Mouse (Mus musculus): ENCODE results near the gene En2. TPM values are rescaled to one million over a fixed set of nuclear protein-coding genes. Genes with fewer than 3 reads are reported as not detected.

En2 gene
- polyA plus RNA-seq, 1 experiment from 2014 or later = 2.9 TPM

DNA sequence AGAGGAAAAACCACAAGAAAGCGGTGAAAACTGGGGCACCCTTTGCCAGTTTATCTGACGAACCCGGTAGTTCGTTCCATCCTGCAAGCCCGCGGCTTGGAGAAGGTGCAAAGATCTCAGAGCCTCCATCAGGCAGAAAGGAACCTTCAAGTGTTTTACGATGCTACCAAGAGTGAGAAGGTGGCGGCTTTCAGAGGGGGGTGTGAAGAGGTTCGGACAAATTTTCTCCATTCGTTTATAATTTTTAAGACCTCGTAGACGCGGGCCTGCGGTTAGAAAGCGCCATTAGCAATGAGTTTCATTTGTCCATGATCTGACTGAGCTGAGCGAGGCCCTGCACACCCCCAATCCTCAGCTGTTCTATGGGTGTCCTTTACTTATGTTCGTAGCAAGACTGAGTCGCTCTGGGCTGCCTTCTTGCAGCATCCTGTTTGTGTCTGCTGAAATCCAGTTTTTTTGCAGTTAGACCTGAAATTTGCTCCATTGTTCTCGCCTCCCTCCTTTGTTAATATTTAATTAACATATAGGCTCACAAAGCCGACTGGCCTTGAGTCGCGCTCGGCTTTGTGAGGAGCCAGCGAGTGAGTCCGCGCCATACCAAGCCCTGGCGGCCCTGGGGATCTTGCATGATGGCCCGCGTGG lies 2.2 kb downstream of the En2 start:
- H3K4me2 ChIP-seq = peak overlapping the region; percentile 85
- peak overlapping the region; percentile 93 for H3K27ac ChIP-seq (ENCODE audit: low read depth, low read length)
- no peak for ATAC-seq (ENCODE audit: low FRiP score)
- WGBS = under 1% methylated on average over 29 of the region's 29 CpGs
- peaks cover 16% of the 10 kb centered on the region for H3K4me1 ChIP-seq (ENCODE audit: control insufficient read depth, insufficient read depth, low read length)
- H3K4me3 ChIP-seq (ENCODE audit: low read depth, low read length) = peak overlapping the region; percentile 82
- H3K9me3 ChIP-seq (ENCODE audit: control insufficient read depth, low read length) = no peaks in the 10 kb centered on the region
- peak overlapping the region; percentile 85 for H3K9ac ChIP-seq (ENCODE audit: low read length)
- peaks cover 68% of the 10 kb centered on the region for H3K27me3 ChIP-seq (ENCODE audit: control insufficient read depth, insufficient read depth, low read length)
- peak; percentile 96 for DNase-seq (ENCODE audit: low spot score, missing footprints)
- no peaks in the 10 kb centered on the region for H3K36me3 ChIP-seq (ENCODE audit: control insufficient read depth, insufficient read depth, low read length)

GRCm38 (mm10) chr5:28168253-28169165 lies 3.0 kb downstream of the En2 start:
- H3K4me1 ChIP-seq (ENCODE audit: control insufficient read depth, insufficient read depth, low read length) = peaks cover 19% of the 10 kb centered on the region
- WGBS = under 1% methylated on average over 35 of the region's 36 CpGs
- no peaks in the 10 kb centered on the region for H3K36me3 ChIP-seq (ENCODE audit: control insufficient read depth, insufficient read depth, low read length)
- ATAC-seq (ENCODE audit: low FRiP score) (no peak), DNase-seq (ENCODE audit: low spot score, missing footprints) (peak; percentile 97)
- H3K4me3 ChIP-seq (ENCODE audit: low read depth, low read length) = peak overlapping the region; percentile 82
- H3K27ac ChIP-seq (ENCODE audit: low read depth, low read length) = peak overlapping the region; percentile 93
- H3K9ac ChIP-seq (ENCODE audit: low read length) = peak overlapping the region; percentile 85
- no peaks in the 10 kb centered on the region for H3K9me3 ChIP-seq (ENCODE audit: control insufficient read depth, low read length)
- peak overlapping the region; percentile 85 for H3K4me2 ChIP-seq
- peaks cover 70% of the 10 kb centered on the region for H3K27me3 ChIP-seq (ENCODE audit: control insufficient read depth, insufficient read depth, low read length)

DNA sequence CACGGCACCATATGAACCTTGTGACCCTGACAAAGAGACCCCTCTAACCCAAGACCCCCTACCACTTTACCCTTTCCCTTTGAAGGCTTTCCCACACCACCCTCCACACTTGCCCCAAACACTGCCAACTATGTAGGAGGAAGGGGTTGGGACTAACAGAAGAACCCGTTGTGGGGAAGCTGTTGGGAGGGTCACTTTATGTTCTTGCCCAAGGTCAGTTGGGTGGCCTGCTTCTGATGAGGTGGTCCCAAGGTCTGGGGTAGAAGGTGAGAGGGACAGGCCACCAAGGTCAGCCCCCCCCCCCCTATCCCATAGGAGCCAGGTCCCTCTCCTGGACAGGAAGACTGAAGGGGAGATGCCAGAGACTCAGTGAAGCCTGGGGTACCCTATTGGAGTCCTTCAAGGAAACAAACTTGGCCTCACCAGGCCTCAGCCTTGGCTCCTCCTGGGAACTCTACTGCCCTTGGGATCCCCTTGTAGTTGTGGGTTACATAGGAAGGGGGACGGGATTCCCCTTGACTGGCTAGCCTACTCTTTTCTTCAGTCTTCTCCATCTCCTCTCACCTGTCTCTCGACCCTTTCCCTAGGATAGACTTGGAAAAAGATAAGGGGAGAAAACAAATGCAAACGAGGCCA lies 3.8 kb downstream of the En2 start:
- peaks cover 19% of the 10 kb centered on the region for H3K4me1 ChIP-seq (ENCODE audit: control insufficient read depth, insufficient read depth, low read length)
- H3K9me3 ChIP-seq (ENCODE audit: control insufficient read depth, low read length) = no peaks in the 10 kb centered on the region
- H3K9ac ChIP-seq (ENCODE audit: low read length) = peak overlapping the region; percentile 85
- peak overlapping the region; percentile 82 for H3K4me3 ChIP-seq (ENCODE audit: low read depth, low read length)
- WGBS = 2% methylated on average over 5 of the region's 5 CpGs
- peaks cover 70% of the 10 kb centered on the region for H3K27me3 ChIP-seq (ENCODE audit: control insufficient read depth, insufficient read depth, low read length)
- peak; percentile 95 for DNase-seq (ENCODE audit: low spot score, missing footprints)
- ATAC-seq (ENCODE audit: low FRiP score) = no peak
- H3K27ac ChIP-seq (ENCODE audit: low read depth, low read length) = peak overlapping the region; percentile 32; the same call in 1 of the 2 replicates
- H3K36me3 ChIP-seq (ENCODE audit: control insufficient read depth, insufficient read depth, low read length) = no peaks in the 10 kb centered on the region
- peak overlapping the region; percentile 85 for H3K4me2 ChIP-seq

DNA sequence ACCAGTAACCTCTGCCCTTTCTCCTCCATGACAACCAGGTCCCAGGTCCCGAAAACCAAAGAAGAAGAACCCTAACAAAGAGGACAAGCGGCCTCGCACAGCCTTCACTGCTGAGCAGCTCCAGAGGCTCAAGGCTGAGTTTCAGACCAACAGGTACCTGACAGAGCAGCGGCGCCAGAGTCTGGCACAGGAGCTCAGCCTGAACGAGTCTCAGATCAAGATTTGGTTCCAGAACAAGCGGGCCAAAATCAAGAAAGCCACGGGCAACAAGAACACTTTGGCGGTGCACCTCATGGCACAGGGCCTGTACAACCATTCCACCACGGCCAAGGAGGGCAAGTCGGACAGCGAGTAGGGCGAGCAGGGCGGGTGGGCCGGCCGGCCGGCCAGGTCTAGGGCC lies 4.6 kb downstream of the En2 start:
- Histone ChIP-seq H3K36me3 (ENCODE audit: control insufficient read depth, insufficient read depth, low read length) (no peaks in the 10 kb centered on the region), H3K27ac (ENCODE audit: low read depth, low read length) (peak overlapping the region; percentile 32; the same call in 1 of the 2 replicates), H3K27me3 (ENCODE audit: control insufficient read depth, insufficient read depth, low read length) (peaks cover 70% of the 10 kb centered on the region), H3K9me3 (ENCODE audit: control insufficient read depth, low read length) (no peaks in the 10 kb centered on the region), H3K4me3 (ENCODE audit: low read depth, low read length) (peak overlapping the region; percentile 82), H3K9ac (ENCODE audit: low read length) (peak overlapping the region; percentile 85), H3K4me1 (ENCODE audit: control insufficient read depth, insufficient read depth, low read length) (peaks cover 25% of the 10 kb centered on the region), H3K4me2 (peak overlapping the region; percentile 85)
- DNase-seq (ENCODE audit: low spot score, missing footprints) (peak; percentile 97), ATAC-seq (ENCODE audit: low FRiP score) (no peak)
- 2% methylated on average over 17 of the region's 17 CpGs for WGBS

- DNase-seq (ENCODE audit: low spot score, missing footprints) (peak; percentile 97), ATAC-seq (ENCODE audit: low FRiP score) (no peak)
- Histone ChIP-seq H3K4me2 (peak overlapping the region; percentile 57), H3K9me3 (ENCODE audit: control insufficient read depth, low read length) (no peaks in the 10 kb centered on the region), H3K27ac (ENCODE audit: low read depth, low read length) (no peak overlapping the region; the same call in 1 of the 2 replicates), H3K4me3 (ENCODE audit: low read depth, low read length) (peak overlapping the region; percentile 43), H3K4me1 (ENCODE audit: control insufficient read depth, insufficient read depth, low read length) (peaks cover 25% of the 10 kb centered on the region), H3K9ac (ENCODE audit: low read length) (peak overlapping the region; percentile 81), H3K27me3 (ENCODE audit: control insufficient read depth, insufficient read depth, low read length) (peaks cover 72% of the 10 kb centered on the region), H3K36me3 (ENCODE audit: control insufficient read depth, insufficient read depth, low read length) (no peaks in the 10 kb centered on the region)
- under 1% methylated on average over 19 of the region's 19 CpGs for WGBS
Measured at GRCm38 (mm10) chr5:28170892-28171291, 5.4 kb downstream of the En2 start.

GRCm38 (mm10) chr5:28171667-28172066 lies 6.2 kb downstream of the En2 start:
- Histone ChIP-seq H3K9me3 (ENCODE audit: control insufficient read depth, low read length) (no peaks in the 10 kb centered on the region), H3K36me3 (ENCODE audit: control insufficient read depth, insufficient read depth, low read length) (no peaks in the 10 kb centered on the region), H3K9ac (ENCODE audit: low read length) (peak overlapping the region; percentile 46; the same call in 1 of the 2 replicates), H3K4me2 (peak overlapping the region; percentile 49), H3K4me1 (ENCODE audit: control insufficient read depth, insufficient read depth, low read length) (peaks cover 23% of the 10 kb centered on the region), H3K4me3 (ENCODE audit: low read depth, low read length) (peak overlapping the region; percentile 17), H3K27ac (ENCODE audit: low read depth, low read length) (no peak overlapping the region), H3K27me3 (ENCODE audit: control insufficient read depth, insufficient read depth, low read length) (peaks cover 72% of the 10 kb centered on the region)
- ATAC-seq (ENCODE audit: low FRiP score) (no peak), DNase-seq (ENCODE audit: low spot score, missing footprints) (peak; percentile 93)
- WGBS = 19% methylated on average over 5 of the region's 5 CpGs

DNA sequence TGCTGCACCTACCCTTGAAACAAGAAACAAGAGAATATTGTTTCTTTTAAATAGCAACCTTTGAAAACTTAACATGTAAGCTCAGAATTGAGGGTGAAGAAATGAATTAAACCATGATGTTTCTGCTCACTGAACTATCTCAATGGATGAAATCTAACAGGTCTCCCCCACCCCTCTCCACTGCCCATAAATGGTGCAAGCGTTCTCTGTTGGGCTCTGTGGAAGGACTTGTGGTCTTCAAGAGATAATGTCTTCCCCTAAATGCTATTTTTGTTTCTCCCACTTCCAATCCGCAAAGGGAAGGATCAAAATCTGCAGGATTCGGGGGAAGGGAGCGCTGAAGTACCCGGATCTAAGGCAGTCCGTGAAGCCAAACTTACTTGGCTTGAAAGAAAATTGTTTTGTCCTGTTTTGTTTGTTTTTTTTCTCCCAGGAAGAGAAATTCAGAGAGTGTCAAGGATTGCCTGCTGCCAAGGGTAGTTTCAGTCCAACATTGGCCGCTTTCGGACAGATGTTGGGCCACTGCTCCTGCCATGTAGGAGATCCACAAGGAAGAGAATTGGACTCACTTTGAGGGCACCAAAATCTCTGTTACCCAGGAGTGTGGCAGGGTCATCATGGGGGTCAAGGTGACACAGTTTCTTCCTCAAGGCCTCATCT lies 6.9 kb downstream of the En2 start:
- ATAC-seq (ENCODE audit: low FRiP score) = no peak
- Histone ChIP-seq H3K4me3 (ENCODE audit: low read depth, low read length) (peak overlapping the region; percentile 16), H3K9ac (ENCODE audit: low read length) (peak overlapping the region; percentile 82), H3K4me2 (peak overlapping the region; percentile 49), H3K9me3 (ENCODE audit: control insufficient read depth, low read length) (no peaks in the 10 kb centered on the region), H3K27ac (ENCODE audit: low read depth, low read length) (no peak overlapping the region), H3K36me3 (ENCODE audit: control insufficient read depth, insufficient read depth, low read length) (no peaks in the 10 kb centered on the region), H3K4me1 (ENCODE audit: control insufficient read depth, insufficient read depth, low read length) (peaks cover 22% of the 10 kb centered on the region), H3K27me3 (ENCODE audit: control insufficient read depth, insufficient read depth, low read length) (peaks cover 71% of the 10 kb centered on the region)
- peak; percentile 94 for DNase-seq (ENCODE audit: low spot score, missing footprints)
- WGBS = 7% methylated on average over 8 of the region's 8 CpGs

DNA sequence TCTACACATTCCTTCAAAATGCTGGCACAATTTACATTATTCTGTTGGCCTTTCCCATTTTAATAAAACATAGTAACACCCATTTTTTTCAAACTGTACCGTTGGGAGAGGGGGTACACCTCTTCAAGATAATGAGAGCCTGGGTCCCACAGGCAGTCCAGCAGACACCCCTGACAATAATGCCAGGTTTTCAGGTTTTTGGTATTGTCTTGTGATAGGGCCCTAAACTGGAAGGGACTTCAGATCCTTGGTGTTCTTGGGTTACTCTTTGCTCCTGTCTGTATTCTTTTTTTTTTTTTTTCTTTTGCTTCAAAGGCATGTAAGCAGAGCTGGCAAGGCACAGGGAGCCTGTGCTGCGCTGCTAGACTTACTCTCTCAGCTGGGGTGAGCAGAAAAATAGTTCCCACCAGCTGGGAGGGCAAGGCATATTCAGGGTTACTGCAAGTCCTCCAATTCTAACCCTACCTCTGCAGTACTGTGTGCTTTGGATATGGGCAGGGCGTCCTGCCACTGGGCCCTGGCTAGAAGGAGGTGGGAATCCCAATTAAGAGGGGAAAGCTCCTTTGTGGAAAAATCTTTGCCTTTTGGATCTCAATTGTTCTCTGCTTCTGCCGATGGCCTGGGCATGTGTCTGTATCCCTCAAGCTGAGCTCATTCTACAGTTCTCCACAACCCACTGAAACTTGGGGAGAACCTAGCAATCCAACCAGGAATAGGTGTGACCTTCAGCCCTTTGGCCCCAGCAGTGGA lies 7.6 kb downstream of the En2 start:
- H3K4me3 ChIP-seq (ENCODE audit: low read depth, low read length) = peak overlapping the region; percentile 21
- ATAC-seq (ENCODE audit: low FRiP score) = no peak
- WGBS = 2% methylated on average over 4 of the region's 4 CpGs

More for the DNA sequence above, 7.6 kb downstream of the En2 start:
- no peaks in the 10 kb centered on the region for H3K9me3 ChIP-seq (ENCODE audit: control insufficient read depth, low read length)
- peak overlapping the region; percentile 82 for H3K9ac ChIP-seq (ENCODE audit: low read length)
- peaks cover 75% of the 10 kb centered on the region for H3K27me3 ChIP-seq (ENCODE audit: control insufficient read depth, insufficient read depth, low read length)
- H3K36me3 ChIP-seq (ENCODE audit: control insufficient read depth, insufficient read depth, low read length) = no peaks in the 10 kb centered on the region
- peaks cover 22% of the 10 kb centered on the region for H3K4me1 ChIP-seq (ENCODE audit: control insufficient read depth, insufficient read depth, low read length)
- H3K27ac ChIP-seq (ENCODE audit: low read depth, low read length) = peak overlapping the region; percentile 92
- DNase-seq (ENCODE audit: low spot score, missing footprints) = peak; percentile 95
- H3K4me2 ChIP-seq = peak overlapping the region; percentile 49
